Mouse (Mus musculus) monocyte, adult 5-6 weeks (primary cell): ENCODE measurements at regions not wholly inside any gene's neighbourhood (a gene's known extent, or its start where the extent isn't known, plus 50 kb on each side); places are given as distances from the start of the nearest gene placed in this dataset.

ENCODE experiments used
- ATAC-seq: fragments of 153-309, 156-312 bp; replicated peaks from 2 replicates; pipeline ENCODE4 v1.8.0; 2017; ENCODE audit warnings: mild to moderate bottlenecking; ENCODE audit not compliant: low TSS enrichment, insufficient number of reproducible peaks, severe bottlenecking, poor library complexity, low FRiP score

DNA sequence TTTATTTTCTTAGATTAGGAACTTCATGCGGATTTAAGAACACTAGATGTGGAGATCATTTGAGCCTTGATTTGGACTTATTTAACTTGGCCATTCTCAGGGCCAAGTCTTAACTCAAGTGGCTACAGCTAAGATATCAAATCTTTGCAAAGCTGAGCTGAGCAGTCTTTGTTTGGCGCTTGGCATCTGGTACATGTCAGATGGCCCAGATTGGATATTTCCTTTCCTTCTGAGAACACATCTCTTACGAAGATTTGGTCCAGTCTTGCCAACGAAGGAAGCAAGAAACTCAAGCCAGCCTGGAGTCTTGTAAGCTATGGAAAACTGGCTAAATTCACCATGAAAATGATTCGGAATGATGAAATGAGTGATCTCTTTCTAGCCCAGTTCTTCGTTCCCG is 59.1 kb upstream of the Cdc42ep3 start:
- ATAC-seq: no peak

- no peak for ATAC-seq
Measured at GRCm38 (mm10) chr17:79417953-79418352, 63.1 kb upstream of the Cdc42ep3 start.

DNA sequence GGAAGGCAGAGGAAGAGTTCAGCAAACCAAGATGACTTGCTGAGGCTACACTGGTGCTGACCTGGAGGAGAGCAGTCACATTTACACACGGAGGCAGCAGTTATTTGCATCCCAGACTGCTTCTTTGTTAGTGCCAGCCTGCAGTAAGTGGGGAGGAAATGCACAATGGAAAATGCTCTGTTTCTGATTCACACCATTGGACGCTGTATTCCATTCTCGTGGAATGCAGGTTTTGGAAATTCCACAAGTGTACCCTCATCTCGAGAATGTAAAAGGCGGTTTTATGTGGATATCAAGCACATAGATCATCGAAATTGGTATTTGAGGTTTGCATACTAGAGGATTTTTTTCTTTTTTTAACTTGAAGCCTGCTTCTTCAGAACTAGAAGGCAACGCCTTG is 66.7 kb upstream of the Cdc42ep3 start:
- no peak for ATAC-seq

GRCm38 (mm10) chr17:79439182-79439581 is 84.3 kb upstream of the Cdc42ep3 start:
- ATAC-seq: no peak

GRCm38 (mm10) chr17:79442507-79443115 is 87.7 kb upstream of the Cdc42ep3 start:
- ATAC-seq: peak; percentile 74

- ATAC-seq: peak; percentile 33; the same call in 1 of the 2 replicates
Measured at GRCm38 (mm10) chr17:79447170-79447569, 92.3 kb upstream of the Cdc42ep3 start.

- ATAC-seq: no peak
Measured at GRCm38 (mm10) chr17:79451141-79451860, 96.4 kb upstream of the Cdc42ep3 start.

DNA sequence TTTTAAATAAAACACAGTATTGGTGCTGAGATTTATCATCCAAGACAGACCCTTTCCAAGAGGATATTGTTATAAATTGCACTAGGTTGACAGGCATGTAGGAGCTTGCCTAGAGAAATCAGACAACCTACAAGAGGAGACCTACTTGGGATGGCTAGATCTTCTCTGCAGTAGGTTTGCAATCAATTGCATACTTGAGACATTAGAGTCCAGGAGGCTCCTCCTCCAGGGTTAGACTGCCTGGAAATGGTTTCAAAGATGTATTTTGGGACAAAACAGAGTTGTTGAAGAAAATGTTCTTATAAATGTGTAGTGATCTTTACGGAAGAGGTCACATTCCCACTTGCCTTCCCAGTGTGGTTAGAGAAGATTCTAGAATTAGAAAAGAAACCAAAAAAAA is 98.9 kb upstream of the Cdc42ep3 start:
- ATAC-seq: no peak

DNA sequence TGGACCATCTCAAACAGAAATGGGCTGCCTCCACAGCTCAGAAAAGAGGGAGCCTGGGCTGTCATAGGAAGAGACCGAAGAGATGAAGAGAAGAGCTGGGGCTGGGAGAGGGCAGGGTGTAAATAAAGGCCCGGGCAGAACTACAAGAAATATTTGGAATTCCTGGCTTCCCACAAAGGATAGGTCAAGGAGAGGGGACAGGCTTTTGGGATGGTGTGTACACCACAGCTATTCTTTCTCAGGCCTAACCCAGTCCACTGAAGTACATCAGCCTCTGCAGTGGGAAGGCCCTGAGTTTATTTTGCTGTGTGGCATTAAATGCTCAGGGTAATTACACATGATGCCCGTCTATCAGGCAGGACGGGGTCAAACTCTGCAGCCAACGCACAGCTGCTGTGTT is 99.6 kb upstream of the Cdc42ep3 start:
- no peak for ATAC-seq

DNA sequence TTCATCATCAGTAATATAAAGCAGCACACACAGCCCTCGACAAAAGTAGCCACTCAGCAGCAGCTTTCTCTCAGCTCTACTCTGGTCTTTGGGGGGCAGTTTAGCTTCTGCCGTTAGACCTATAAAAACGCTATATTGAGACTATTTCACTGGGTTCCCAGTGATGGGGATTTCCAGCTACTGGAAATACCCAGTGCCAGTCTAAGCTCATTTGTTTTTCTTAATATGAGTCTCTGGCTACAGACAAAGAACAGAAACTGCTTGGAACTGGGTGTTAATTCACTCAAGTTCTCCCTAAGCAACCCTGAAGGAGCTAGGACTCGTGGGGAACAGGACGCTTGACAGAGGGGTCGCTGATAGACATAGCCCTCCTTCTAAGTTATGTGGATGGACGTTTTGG is 100.3 kb upstream of the Cdc42ep3 start:
- ATAC-seq: no peak

- ATAC-seq: no peak
Measured at GRCm38 (mm10) chr17:79457636-79458035, 102.7 kb upstream of the Cdc42ep3 start.

GRCm38 (mm10) chr17:79461681-79462091 is 106.8 kb upstream of the Cdc42ep3 start:
- no peak for ATAC-seq

GRCm38 (mm10) chr17:79463074-79463694 is 108.3 kb upstream of the Cdc42ep3 start:
- peak; percentile 47; the same call in 1 of the 2 replicates for ATAC-seq

GRCm38 (mm10) chr17:79465666-79466065 is 110.8 kb upstream of the Cdc42ep3 start:
- no peak for ATAC-seq

GRCm38 (mm10) chr17:79471639-79472038 is 116.7 kb upstream of the Cdc42ep3 start:
- no peak for ATAC-seq

- no peak for ATAC-seq
Measured at GRCm38 (mm10) chr17:79472106-79472995, 117.5 kb upstream of the Cdc42ep3 start.

DNA sequence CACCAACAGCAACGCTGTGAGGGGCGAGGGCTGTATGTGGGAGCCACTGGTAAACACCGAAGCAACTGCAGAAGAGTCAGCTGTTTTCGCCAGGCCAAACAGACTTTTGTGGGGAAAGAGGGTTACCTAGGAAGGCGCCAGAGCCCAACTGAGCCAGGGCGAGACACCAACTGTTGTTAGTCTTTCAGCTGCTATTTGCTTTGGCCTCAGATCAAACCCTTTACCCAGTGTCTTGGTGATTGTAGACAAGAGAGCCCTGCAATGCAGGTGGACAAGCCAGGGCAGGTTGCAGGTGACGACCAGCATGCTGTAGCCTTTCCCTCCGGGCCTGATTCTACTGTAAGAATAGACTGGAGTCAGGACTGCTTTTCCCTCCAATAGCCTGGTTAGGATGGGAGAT is 121.8 kb upstream of the Cdc42ep3 start:
- ATAC-seq: no peak

- ATAC-seq: no peak
Measured at GRCm38 (mm10) chr17:79481112-79481738, 126.3 kb upstream of the Cdc42ep3 start.

DNA sequence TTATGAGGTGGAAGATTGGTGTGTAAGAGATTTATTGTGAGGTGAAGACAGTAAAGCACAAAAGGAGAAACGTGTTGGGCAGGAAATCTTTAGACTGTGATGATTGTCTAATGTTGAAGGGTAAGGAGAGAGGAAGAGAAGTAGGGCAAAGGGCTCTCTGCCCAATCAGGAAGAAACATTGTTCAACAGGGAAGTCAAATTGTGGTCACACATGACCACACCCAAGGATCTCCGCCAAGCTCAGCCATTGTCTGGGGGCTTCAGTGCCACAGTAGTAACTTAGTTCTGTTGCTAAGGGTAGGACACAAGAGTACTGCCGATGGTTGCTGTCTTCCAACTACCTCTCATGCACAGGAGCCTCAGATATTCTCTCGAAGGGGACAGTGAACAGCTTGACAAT is 127.0 kb upstream of the Cdc42ep3 start:
- ATAC-seq: peak; percentile 89
